ENCODE assay signal across 8 mouse cellular contexts in genomic region chr2:166622590-166622989, GRCm38 (mm10).
A peak's percentile ranks its signal among the peaks of the same experiment; 100 is the strongest.
DNase-seq lines count a peak whose midpoint lies in the region; ATAC-seq lines count a peak whose summit lies in the region.

No protein-coding gene starts in this region.

- no peaks in the 10 kb centered on the region for H3K36me3 ChIP-seq in kidney, embryonic 15.5 days
- peaks cover 12% of the 10 kb centered on the region; the same call in 1 of the 2 replicates for H3K36me3 ChIP-seq in embryonic facial prominence, embryonic 15.5 days
- no peaks in the 10 kb centered on the region for H3K36me3 ChIP-seq in midbrain, embryonic 14.5 days (ENCODE audit: control insufficient read depth, insufficient read depth, low read length)

- H3K9ac ChIP-seq in kidney, embryonic 15.5 days, result no peak overlapping the region
- H3K9ac ChIP-seq in embryonic facial prominence, embryonic 15.5 days, result no peak overlapping the region
- H3K9ac ChIP-seq in midbrain, embryonic 14.5 days (replicated peaks; ENCODE audit: low read length), result no peak overlapping the region

- H3K27ac ChIP-seq in kidney, embryonic 15.5 days, result peak overlapping the region; percentile 41; the same call in 1 of the 2 replicates
- 0 out of 2 replicates have a peak overlapping the region, but pooled peaks have one; percentile 17 for H3K27ac ChIP-seq in embryonic facial prominence, embryonic 15.5 days (replicated peaks)
- H3K27ac ChIP-seq in midbrain, embryonic 14.5 days (replicated peaks; ENCODE audit: low read depth, low read length), result peak overlapping the region; percentile 3; the same call in 1 of the 2 replicates

- no peak overlapping the region for H3K4me3 ChIP-seq in kidney, embryonic 15.5 days (replicated peaks)
- no peak overlapping the region for H3K4me3 ChIP-seq in embryonic facial prominence, embryonic 15.5 days (replicated peaks)
- no peak overlapping the region for H3K4me3 ChIP-seq in midbrain, embryonic 14.5 days (replicated peaks; ENCODE audit: low read depth, low read length)

- no peak overlapping the region for H3K4me2 ChIP-seq in kidney, embryonic 15.5 days
- no peak overlapping the region for H3K4me2 ChIP-seq in embryonic facial prominence, embryonic 15.5 days (replicated peaks)
- H3K4me2 ChIP-seq in midbrain, embryonic 14.5 days (ENCODE audit: low read length), result no peak overlapping the region

- no peaks in the 10 kb centered on the region for H3K9me3 ChIP-seq in kidney, embryonic 15.5 days (replicated peaks)
- H3K9me3 ChIP-seq in embryonic facial prominence, embryonic 15.5 days (replicated peaks), result no peaks in the 10 kb centered on the region
- no peaks in the 10 kb centered on the region for H3K9me3 ChIP-seq in midbrain, embryonic 14.5 days (ENCODE audit: control insufficient read depth, low read length)

- no peak for DNase-seq in kidney, postnatal 10 days
- peak; percentile 62 for DNase-seq in CD4-positive, CD25-positive, alpha-beta regulatory T cell, adult 2 months (ENCODE audit: low read depth, low spot score)
- DNase-seq in midbrain, embryonic 14.5 days, result no peak
- no peak for DNase-seq in ovary, adult 18-20 months (ENCODE audit: low spot score)
- no peak for DNase-seq in gastrocnemius, postnatal 10 days
- DNase-seq in kidney, postnatal 14 days, result no peak

- H3K27me3 ChIP-seq in kidney, embryonic 15.5 days, result no peaks in the 10 kb centered on the region
- H3K27me3 ChIP-seq in embryonic facial prominence, embryonic 15.5 days, result no peaks in the 10 kb centered on the region
- no peaks in the 10 kb centered on the region for H3K27me3 ChIP-seq in midbrain, embryonic 14.5 days (ENCODE audit: control insufficient read depth, insufficient read depth, low read length)

- 75% methylated on average over 7 of the region's 7 CpGs for WGBS in kidney, embryonic 15.5 days
- WGBS in embryonic facial prominence, embryonic 15.5 days, result 78% methylated on average over 7 of the region's 7 CpGs
- 89% methylated on average over 7 of the region's 7 CpGs for WGBS in midbrain, embryonic 14.5 days

- peaks cover 28% of the 10 kb centered on the region for H3K4me1 ChIP-seq in kidney, embryonic 15.5 days
- peaks cover 9% of the 10 kb centered on the region for H3K4me1 ChIP-seq in embryonic facial prominence, embryonic 15.5 days
- peaks cover 18% of the 10 kb centered on the region; the same call in 1 of the 2 replicates for H3K4me1 ChIP-seq in midbrain, embryonic 14.5 days (ENCODE audit: control insufficient read depth, insufficient read depth, low read length)

- ATAC-seq in kidney, embryonic 15.5 days (replicated peaks; ENCODE audit: low FRiP score), result no peak
- no peak for ATAC-seq in embryonic facial prominence, embryonic 15.5 days (ENCODE audit: insufficient number of reproducible peaks, low FRiP score, low TSS enrichment, low read depth)
- ATAC-seq in midbrain, embryonic 14.5 days (ENCODE audit: low FRiP score, low TSS enrichment), result no peak
